In genomic region chr1:156537031-156537430, GRCm38 (mm10) we compare ENCODE assay signal across 12 mouse cellular contexts.
"Had no signal": no experiment of that assay in that cellular context is flagged by ENCODE, and none has a peak within 500 bp of the region (broad histone marks: within the 10 kb centered on the region; RNA-seq: fewer than 3 reads in every experiment).

No protein-coding gene starts in this region.

- DNase-seq: kidney, postnatal 4 days; left cerebral cortex, postnatal 4 days; liver, postnatal 0 days; lung, embryonic 14.5 days; lung, postnatal 10 days; lung, postnatal 4 days; retina, postnatal 1 day; right cerebral cortex, postnatal 25 days; thymus, adult 18-20 months; thymus, postnatal 36 days had no signal

- ATAC-seq: liver, postnatal 0 days; midbrain, embryonic 13.5 days; midbrain, embryonic 16.5 days had no signal
